Mouse (Mus musculus) neural tube, embryonic 12.5 days (tissue): Measurements from ENCODE around the gene Tmem94. TPM values are rescaled to one million over a fixed set of nuclear protein-coding genes. Genes with fewer than 3 reads are reported as not detected.
"Not testable (repeated sequence)": the region's sequence is repeated elsewhere in the genome, so short reads cannot be mapped to it uniquely, and the experiment has no call there.

ENCODE experiments used
- ATAC-seq: fragments of 200-750 bp; cut with Nextera tagmentation; 2 replicates; pipeline ENCODE4 v1.8.0; 2017; ENCODE audit warnings: low read depth, mild to moderate bottlenecking, moderate TSS enrichment, moderate library complexity; ENCODE audit not compliant: low FRiP score
- H3K27ac ChIP-seq: fragments of 300-500 bp; sonication (generic); 2 replicates; pipeline ENCODE4 v1.5.1; 2016
- H3K27me3 ChIP-seq: fragments of 300-500 bp; sonication (generic); replicated peaks from 2 replicates; pipeline ENCODE4 v1.6.1; 2016; ENCODE audit warnings: mild to moderate bottlenecking
- H3K36me3 ChIP-seq: fragments of 300-500 bp; sonication (generic); 2 replicates; pipeline ENCODE4 v1.6.1; 2016; ENCODE audit warnings: mild to moderate bottlenecking
- H3K4me1 ChIP-seq: fragments of 300-500 bp; sonication (generic); 2 replicates; pipeline ENCODE4 v1.6.1; 2016
- H3K4me2 ChIP-seq: fragments of 300-500 bp; sonication (generic); replicated peaks from 2 replicates; pipeline ENCODE4 v1.6.1; 2016; ENCODE audit warnings: mild to moderate bottlenecking
- H3K4me3 ChIP-seq: fragments of 300-500 bp; sonication (generic); 2 replicates; pipeline ENCODE4 v1.5.1; 2016
- H3K9ac ChIP-seq: fragments of 300-500 bp; sonication (generic); 2 replicates; pipeline ENCODE4 v1.6.1; 2016; ENCODE audit warnings: mild to moderate bottlenecking
- H3K9me3 ChIP-seq: fragments of 300-500 bp; sonication (generic); 2 replicates; pipeline ENCODE4 v1.6.1; 2016; ENCODE audit warnings: mild to moderate bottlenecking
- WGBS: fragments of 180-500 bp; shearing (Covaris S2); methylation state at CpG from one replicate; pipeline ENCODE4 v1.1.7; 2016; 5-methylcytosine and 5-hydroxymethylcytosine counted together
- polyA plus RNA-seq: library from polyadenylated mRNA; unstranded; fragments of >200 nt; fragmentation: Nextera tagmentation; extraction: Ambion mirVana; gene quantifications from 2 replicates; pipeline ENCODE4 v1.2.1, GENCODE M21; 2016

Tmem94 gene
- polyA plus RNA-seq, 1 experiment from 2014 or later: 34.7 TPM

GRCm38 (mm10) chr11:115746109-115746508, 19.1 kb upstream of the Tmem94 start:
- H3K9ac ChIP-seq: no peak overlapping the region
- no peak overlapping the region for H3K27ac ChIP-seq
- no peaks in the 10 kb centered on the region for H3K27me3 ChIP-seq
- no peak overlapping the region for H3K4me2 ChIP-seq
- no peak overlapping the region for H3K4me3 ChIP-seq
- H3K9me3 ChIP-seq: no peaks in the 10 kb centered on the region
- no peak for ATAC-seq
- WGBS: 90% methylated on average over 1 of the region's 1 CpGs
- no peaks in the 10 kb centered on the region for H3K36me3 ChIP-seq
- no peaks in the 10 kb centered on the region for H3K4me1 ChIP-seq

DNA sequence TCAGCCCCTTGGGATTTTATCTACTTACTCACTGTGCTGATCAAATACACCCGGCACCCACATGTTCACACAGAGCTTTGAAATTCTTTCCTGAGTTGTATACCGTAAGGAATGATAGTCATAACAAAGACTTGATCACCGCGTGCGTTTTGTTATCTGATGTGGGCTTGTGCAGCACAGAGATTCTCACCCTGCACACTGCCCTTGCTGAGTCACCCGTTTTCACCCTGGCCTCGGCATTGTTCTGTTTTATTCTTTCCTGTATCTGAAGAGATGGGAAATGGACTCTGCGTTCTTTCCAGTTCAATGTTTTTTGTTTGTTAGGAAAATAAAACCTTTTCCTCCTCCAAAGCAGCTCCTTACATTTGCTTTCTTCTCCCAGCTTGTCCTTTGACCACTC, 18.5 kb upstream of the Tmem94 start:
- H3K36me3 ChIP-seq: no peaks in the 10 kb centered on the region
- H3K4me3 ChIP-seq: no peak overlapping the region
- H3K4me1 ChIP-seq: no peaks in the 10 kb centered on the region
- ATAC-seq: no peak
- H3K9ac ChIP-seq: no peak overlapping the region
- H3K27ac ChIP-seq: no peak overlapping the region
- no peaks in the 10 kb centered on the region for H3K27me3 ChIP-seq
- H3K4me2 ChIP-seq: no peak overlapping the region
- no peaks in the 10 kb centered on the region for H3K9me3 ChIP-seq
- 64% methylated on average over 8 of the region's 8 CpGs for WGBS

GRCm38 (mm10) chr11:115747351-115747750, 17.9 kb upstream of the Tmem94 start:
- no peak overlapping the region for H3K27ac ChIP-seq
- ATAC-seq: no peak
- WGBS: 9% methylated on average over 14 of the region's 15 CpGs
- H3K9me3 ChIP-seq: no peaks in the 10 kb centered on the region
- H3K27me3 ChIP-seq: no peaks in the 10 kb centered on the region
- peak overlapping the region; percentile 46 for H3K4me2 ChIP-seq
- H3K9ac ChIP-seq: no peak overlapping the region
- H3K4me3 ChIP-seq: 0 out of 2 replicates have a peak overlapping the region, but pooled peaks have one; percentile 9
- H3K36me3 ChIP-seq: no peaks in the 10 kb centered on the region
- peaks cover under 1% of the 10 kb centered on the region; the same call in 1 of the 2 replicates for H3K4me1 ChIP-seq

GRCm38 (mm10) chr11:115749834-115750233, 15.4 kb upstream of the Tmem94 start:
- no peaks in the 10 kb centered on the region for H3K9me3 ChIP-seq
- H3K9ac ChIP-seq: no peak overlapping the region
- H3K4me3 ChIP-seq: no peak overlapping the region
- no peaks in the 10 kb centered on the region for H3K36me3 ChIP-seq
- no peak overlapping the region for H3K4me2 ChIP-seq
- peaks cover 6% of the 10 kb centered on the region; the same call in 1 of the 2 replicates for H3K4me1 ChIP-seq
- H3K27ac ChIP-seq: no peak overlapping the region
- 86% methylated on average over 5 of the region's 5 CpGs for WGBS
- ATAC-seq: no peak
- H3K27me3 ChIP-seq: no peaks in the 10 kb centered on the region

- H3K27me3 ChIP-seq: no peaks in the 10 kb centered on the region
Measured at GRCm38 (mm10) chr11:115751725-115752124, 13.5 kb upstream of the Tmem94 start.

GRCm38 (mm10) chr11:115752653-115753052, 12.6 kb upstream of the Tmem94 start:
- H3K27me3 ChIP-seq: no peaks in the 10 kb centered on the region
- peaks cover 6% of the 10 kb centered on the region; the same call in 1 of the 2 replicates for H3K4me1 ChIP-seq
- H3K9ac ChIP-seq: no peak overlapping the region
- H3K36me3 ChIP-seq: no peaks in the 10 kb centered on the region
- H3K27ac ChIP-seq: no peak overlapping the region
- no peak overlapping the region for H3K4me3 ChIP-seq
- H3K9me3 ChIP-seq: no peaks in the 10 kb centered on the region
- 40% methylated on average over 7 of the region's 7 CpGs for WGBS
- no peak overlapping the region for H3K4me2 ChIP-seq
- 0 out of 2 replicates have a peak, but pooled peaks have one; percentile 41 for ATAC-seq

More at GRCm38 (mm10) chr11:115751725-115752124, 13.5 kb upstream of the Tmem94 start:
- no peak overlapping the region for H3K9ac ChIP-seq
- peaks cover 6% of the 10 kb centered on the region; the same call in 1 of the 2 replicates for H3K4me1 ChIP-seq
- H3K36me3 ChIP-seq: no peaks in the 10 kb centered on the region
- no peak overlapping the region for H3K4me2 ChIP-seq
- H3K9me3 ChIP-seq: no peaks in the 10 kb centered on the region
- no peak overlapping the region for H3K27ac ChIP-seq
- 82% methylated on average over 2 of the region's 2 CpGs for WGBS
- H3K4me3 ChIP-seq: no peak overlapping the region
- ATAC-seq: no peak

DNA sequence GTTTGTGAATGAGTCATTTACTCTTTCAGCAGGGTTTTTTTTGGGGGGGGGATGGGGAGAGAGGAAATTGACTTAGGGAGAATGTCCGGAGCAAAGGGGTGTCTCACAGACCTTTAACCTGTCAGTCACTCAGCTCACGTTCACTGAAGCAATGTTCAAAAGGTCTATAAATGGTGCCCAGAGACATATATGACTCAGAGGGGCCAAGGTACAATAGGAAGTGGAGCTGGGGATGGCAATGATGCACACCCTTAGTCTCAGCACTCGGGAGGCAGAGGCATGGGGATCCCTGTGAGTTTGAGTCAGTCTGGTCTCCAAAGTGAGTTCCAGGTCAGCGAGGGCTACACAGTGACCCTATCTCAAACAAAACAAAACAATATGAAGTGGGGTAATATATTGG, 11.7 kb upstream of the Tmem94 start:
- Histone ChIP-seq H3K36me3 (no peaks in the 10 kb centered on the region), H3K9ac (no peak overlapping the region), H3K4me3 (no peak overlapping the region), H3K9me3 (no peaks in the 10 kb centered on the region), H3K4me2 (no peak overlapping the region), H3K27ac (no peak overlapping the region), H3K4me1 (peaks cover 6% of the 10 kb centered on the region; the same call in 1 of the 2 replicates), H3K27me3 (no peaks in the 10 kb centered on the region)
- ATAC-seq: no peak
- 70% methylated on average over 4 of the region's 4 CpGs for WGBS

GRCm38 (mm10) chr11:115762176-115762575, 3.1 kb upstream of the Tmem94 start:
- H3K4me2 ChIP-seq, H3K9ac ChIP-seq, H3K9me3 ChIP-seq, ATAC-seq, H3K36me3 ChIP-seq, H3K4me3 ChIP-seq, H3K27me3 ChIP-seq, H3K27ac ChIP-seq: not testable (repeated sequence)
- peaks cover 11% of the 10 kb centered on the region for H3K4me1 ChIP-seq
- WGBS: 94% methylated on average over 7 of the region's 7 CpGs

DNA sequence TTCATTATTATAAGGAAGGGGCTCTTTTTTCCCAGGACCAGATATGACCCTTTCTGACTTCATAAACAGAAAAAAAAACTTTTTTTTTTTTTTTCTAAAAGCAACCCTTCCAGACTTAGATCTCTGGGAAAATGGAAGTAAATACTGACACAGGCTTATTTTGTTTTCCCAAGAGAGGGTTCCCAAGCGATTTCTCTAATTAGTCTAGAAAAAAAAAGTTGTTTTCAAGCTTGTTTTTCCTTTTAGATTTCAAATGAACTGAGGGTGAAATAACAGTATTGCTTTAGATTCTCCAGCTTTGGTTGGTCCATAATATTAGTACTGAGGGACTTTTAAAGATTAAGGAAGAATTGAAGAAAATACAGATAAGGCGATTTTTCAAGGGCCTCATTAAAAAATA, 535 bp upstream of the Tmem94 start:
- Histone ChIP-seq H3K9ac (peak overlapping the region; percentile 44; the same call in 1 of the 2 replicates), H3K36me3 (no peaks in the 10 kb centered on the region), H3K4me1 (peaks cover 16% of the 10 kb centered on the region), H3K4me3 (peak overlapping the region; percentile 77), H3K4me2 (peak overlapping the region; percentile 78), H3K27ac (no peak overlapping the region), H3K9me3 (no peaks in the 10 kb centered on the region), H3K27me3 (no peaks in the 10 kb centered on the region)
- no peak for ATAC-seq
- 42% methylated on average over 2 of the region's 2 CpGs for WGBS

- Histone ChIP-seq H3K27me3 (no peaks in the 10 kb centered on the region), H3K4me3 (peak overlapping the region; percentile 77), H3K4me2 (peak overlapping the region; percentile 78), H3K4me1 (peaks cover 21% of the 10 kb centered on the region), H3K36me3 (no peaks in the 10 kb centered on the region), H3K27ac (peak overlapping the region; percentile 75), H3K9ac (peak overlapping the region; percentile 95), H3K9me3 (no peaks in the 10 kb centered on the region)
- ATAC-seq: peak; percentile 79
- WGBS: under 1% methylated on average over 34 of the region's 34 CpGs
Measured at GRCm38 (mm10) chr11:115765607-115766141, 441 bp downstream of the Tmem94 start.

- Histone ChIP-seq H3K36me3 (no peaks in the 10 kb centered on the region), H3K9me3 (no peaks in the 10 kb centered on the region), H3K4me3 (peak overlapping the region; percentile 77), H3K27ac (no peak overlapping the region; the same call in 1 of the 2 replicates), H3K4me2 (peak overlapping the region; percentile 78), H3K9ac (peak overlapping the region; percentile 95), H3K4me1 (peaks cover 21% of the 10 kb centered on the region), H3K27me3 (no peaks in the 10 kb centered on the region)
- ATAC-seq: no peak
- 41% methylated on average over 13 of the region's 13 CpGs for WGBS
Measured at GRCm38 (mm10) chr11:115766356-115766943, 1.2 kb downstream of the Tmem94 start.

DNA sequence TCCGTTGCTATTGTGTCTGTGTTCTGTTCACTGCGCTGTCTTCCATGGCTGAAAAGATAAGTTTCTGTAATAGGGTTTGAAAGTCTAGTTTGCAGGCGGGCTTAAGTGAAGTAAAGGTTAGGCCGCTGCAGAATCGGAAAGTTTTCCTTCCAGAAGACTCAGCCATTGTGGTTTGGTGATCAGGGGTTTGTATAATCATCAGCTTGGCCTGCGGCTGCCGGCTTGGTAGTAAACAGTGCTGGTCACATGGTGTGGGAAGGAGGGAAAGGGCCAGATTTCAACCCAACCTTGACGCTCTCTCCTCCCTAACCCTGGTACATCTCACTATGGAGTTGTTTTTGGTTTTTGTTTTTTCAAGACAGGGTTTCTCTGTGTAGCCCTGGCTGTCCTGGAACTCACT, 1.7 kb downstream of the Tmem94 start:
- Histone ChIP-seq H3K4me2 (peak overlapping the region; percentile 78), H3K36me3 (no peaks in the 10 kb centered on the region), H3K27ac (no peak overlapping the region), H3K4me3 (no peak overlapping the region), H3K4me1 (peaks cover 21% of the 10 kb centered on the region), H3K9me3 (no peaks in the 10 kb centered on the region), H3K9ac (no peak overlapping the region; the same call in 1 of the 2 replicates), H3K27me3 (no peaks in the 10 kb centered on the region)
- no peak for ATAC-seq
- 95% methylated on average over 8 of the region's 8 CpGs for WGBS

- peaks cover 21% of the 10 kb centered on the region for H3K4me1 ChIP-seq
- H3K9me3 ChIP-seq: no peaks in the 10 kb centered on the region
- no peak overlapping the region for H3K27ac ChIP-seq
- no peaks in the 10 kb centered on the region for H3K36me3 ChIP-seq
- H3K27me3 ChIP-seq: no peaks in the 10 kb centered on the region
- H3K9ac ChIP-seq: no peak overlapping the region
- no peak for ATAC-seq
- H3K4me2 ChIP-seq: 0 out of 2 replicates have a peak overlapping the region, but pooled peaks have one; percentile 9
- WGBS: 87% methylated on average over 3 of the region's 3 CpGs
- H3K4me3 ChIP-seq: no peak overlapping the region
Measured at GRCm38 (mm10) chr11:115768896-115769295, 3.7 kb downstream of the Tmem94 start.
